Mouse (Mus musculus) neural tube, embryonic 14.5 days (tissue): ENCODE data around the gene Eif4h. TPM values are rescaled to one million over a fixed set of nuclear protein-coding genes. Genes with fewer than 3 reads are reported as not detected.

Experiments used
- ATAC-seq: fragments of 200-750 bp; cut with Nextera tagmentation; 2 replicates; pipeline ENCODE4 v1.8.0; 2017; ENCODE audit warnings: low read depth, mild to moderate bottlenecking, moderate TSS enrichment, moderate library complexity
- H3K27ac ChIP-seq: fragments of 300-500 bp; sonication (generic); 2 replicates; pipeline ENCODE4 v1.5.1; 2014; ENCODE audit warnings: low read depth, mild to moderate bottlenecking, control low read depth, low read length, moderate library complexity, mixed read lengths
- H3K27me3 ChIP-seq: fragments of 300-500 bp; sonication (generic); 2 replicates; pipeline ENCODE4 v1.6.1; 2014; ENCODE audit warnings: low read length; ENCODE audit not compliant: control insufficient read depth, insufficient read depth
- H3K36me3 ChIP-seq: fragments of 300-500 bp; sonication (generic); 2 replicates; pipeline ENCODE4 v1.6.1; 2014; ENCODE audit warnings: low read length, mixed read lengths; ENCODE audit not compliant: control insufficient read depth, insufficient read depth
- H3K4me1 ChIP-seq: fragments of 300-500 bp; sonication (generic); 2 replicates; pipeline ENCODE4 v1.6.1; 2014; ENCODE audit warnings: low read length; ENCODE audit not compliant: control insufficient read depth, insufficient read depth
- H3K4me2 ChIP-seq: fragments of 300-500 bp; sonication (generic); 2 replicates; pipeline ENCODE4 v1.6.1; 2014; ENCODE audit warnings: mild to moderate bottlenecking, low read depth, low read length, control low read depth
- H3K4me3 ChIP-seq: fragments of 300-500 bp; sonication (generic); 2 replicates; pipeline ENCODE4 v1.5.1; 2014; ENCODE audit warnings: low read depth, low read length, control low read depth, mixed read lengths
- H3K9ac ChIP-seq: fragments of 300-500 bp; sonication (generic); replicated peaks from 2 replicates; pipeline ENCODE4 v1.6.1; 2014; ENCODE audit warnings: low read depth, mild to moderate bottlenecking, control low read depth, low read length, mixed read lengths
- H3K9me3 ChIP-seq: fragments of 300-500 bp; sonication (generic); 2 replicates; pipeline ENCODE4 v1.6.1; 2016; ENCODE audit warnings: low read length; ENCODE audit not compliant: control insufficient read depth
- WGBS: fragments of 180-500 bp; shearing (Covaris S2); extraction: QIAGEN DNeasy Blood & Tissue Kit; methylation state at CpG from one replicate; pipeline ENCODE4 v1.1.7; 2014; 5-methylcytosine and 5-hydroxymethylcytosine counted together
- polyA plus RNA-seq: library from polyadenylated mRNA; unstranded; fragments of >200 nt; fragmentation: Nextera tagmentation; extraction: Ambion mirVana; gene quantifications from 2 replicates; pipeline ENCODE4 v1.2.1, GENCODE M21; 2014

The Eif4h gene
- 334 and 344 TPM in 2 replicates for polyA plus RNA-seq

DNA sequence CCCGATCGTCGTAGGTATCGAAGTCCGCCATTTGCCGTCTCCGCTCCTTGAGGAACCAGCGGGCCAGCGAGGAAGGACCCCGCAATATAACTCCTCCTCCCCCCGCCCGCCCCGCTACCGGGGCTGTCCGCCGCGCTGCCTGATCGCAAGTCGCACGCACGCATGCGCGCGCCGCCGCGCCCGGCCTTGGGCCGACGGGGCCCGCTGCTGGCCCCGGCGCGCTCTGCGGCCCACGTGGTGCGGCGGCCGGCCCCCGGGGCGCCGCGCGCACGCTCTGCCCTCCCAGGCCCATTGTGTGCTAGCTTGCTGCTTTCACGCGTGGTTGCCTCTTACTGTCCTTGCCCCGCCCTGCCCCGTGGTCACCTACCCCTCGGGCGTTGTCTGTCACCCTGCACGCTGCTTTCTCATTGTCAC, at the start of gene Eif4h:
Gene Eif4h (minus strand): TSS at position 222 of the 414 bp plus-strand sequence.
- no peaks in the 10 kb centered on the region for H3K27me3 ChIP-seq
- no peaks in the 10 kb centered on the region for H3K9me3 ChIP-seq
- H3K4me2 ChIP-seq, result peak within 1 kb of the TSS; percentile 88
- WGBS, result under 1% methylated on average over 49 of the region's 52 CpGs
- peak within 1 kb of the TSS; percentile 99 for H3K4me3 ChIP-seq
- H3K36me3 ChIP-seq, result peaks cover 4% of the 10 kb centered on the region; the same call in 1 of the 2 replicates
- H3K9ac ChIP-seq, result peak within 1 kb of the TSS; percentile 97
- H3K4me1 ChIP-seq, result peaks cover 14% of the 10 kb centered on the region
- peak; percentile 95 for ATAC-seq
- H3K27ac ChIP-seq, result peak within 1 kb of the TSS; percentile 93

DNA sequence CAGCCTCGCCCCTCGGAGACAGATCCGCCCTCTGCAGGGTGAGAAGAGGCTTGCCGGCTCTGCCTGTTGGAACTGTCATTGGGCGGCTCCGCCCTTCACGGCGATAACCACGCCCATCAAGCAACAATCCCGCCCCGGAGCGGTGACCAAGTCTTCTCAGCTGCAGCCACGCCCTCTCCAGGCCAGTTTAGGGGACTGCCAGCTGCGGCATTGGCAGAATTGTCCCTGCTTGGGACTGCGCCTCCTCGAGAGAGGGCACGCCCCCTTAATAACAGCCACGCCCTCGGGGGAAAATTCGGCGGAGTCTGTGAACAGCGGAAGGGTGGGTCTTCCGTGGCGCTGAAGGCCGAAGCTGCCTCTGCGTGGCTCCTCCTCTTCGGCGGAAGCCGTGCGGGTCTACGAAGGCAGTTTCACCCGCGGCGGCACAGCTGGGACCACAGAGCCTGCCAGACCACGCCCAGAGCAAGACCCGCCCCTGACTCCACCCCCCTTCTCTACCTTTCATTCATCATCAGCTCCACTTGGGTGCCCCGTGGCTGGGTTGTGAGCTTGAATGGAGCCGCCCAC, 49.5 kb upstream of the Eif4h start:
- Histone ChIP-seq H3K4me2 (peak overlapping the region; percentile 68), H3K4me3 (peak overlapping the region; percentile 88), H3K9ac (peak overlapping the region; percentile 42), H3K9me3 (no peaks in the 10 kb centered on the region), H3K27ac (peak overlapping the region; percentile 90), H3K36me3 (peaks cover 12% of the 10 kb centered on the region; the same call in 1 of the 2 replicates), H3K27me3 (no peaks in the 10 kb centered on the region), H3K4me1 (peaks cover 10% of the 10 kb centered on the region)
- WGBS, result under 1% methylated on average over 38 of the region's 38 CpGs
- ATAC-seq, result peak; percentile 96

DNA sequence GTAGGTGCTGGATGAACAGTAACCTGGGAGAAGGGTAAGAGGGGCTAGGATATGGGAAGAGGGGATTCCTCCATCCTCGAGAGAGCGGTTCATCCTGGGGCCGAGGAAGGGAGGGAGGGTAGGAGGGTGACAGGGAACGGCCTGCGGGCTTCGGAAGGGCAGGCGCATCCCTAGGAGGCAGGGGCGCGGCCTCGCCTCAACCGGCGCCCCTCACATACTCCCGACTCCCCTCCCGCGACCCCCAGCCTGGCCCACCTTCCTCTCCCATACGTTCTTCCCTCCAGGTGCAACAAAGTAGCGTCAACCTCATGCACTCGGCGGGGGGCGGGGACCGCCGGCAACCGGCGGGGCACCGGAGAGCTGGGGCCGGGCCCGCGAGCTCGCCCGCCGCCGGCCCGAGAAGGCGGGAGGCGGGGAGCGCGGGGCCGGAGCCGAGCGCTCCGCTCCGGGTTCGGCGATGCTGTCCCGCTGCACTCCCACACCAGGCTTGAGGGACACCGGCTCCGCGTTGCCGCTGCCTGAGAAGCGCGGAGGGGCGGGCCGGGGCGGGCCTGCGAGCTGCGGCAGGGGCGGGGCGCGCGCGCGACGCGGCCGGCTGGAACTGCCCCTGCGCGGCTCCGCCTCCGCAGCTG, 48.9 kb upstream of the Eif4h start, which contains the start of gene Limk1:
Gene Limk1 (minus strand): TSS at position 513 of the 632 bp plus-strand sequence.
- H3K9me3 ChIP-seq, result no peaks in the 10 kb centered on the region
- peak; percentile 28 for ATAC-seq
- WGBS, result under 1% methylated on average over 56 of the region's 69 CpGs
- H3K4me1 ChIP-seq, result peaks cover 10% of the 10 kb centered on the region
- H3K27ac ChIP-seq, result peak within 1 kb of the TSS; percentile 90
- peak within 1 kb of the TSS; percentile 88 for H3K4me3 ChIP-seq
- H3K36me3 ChIP-seq, result peaks cover 12% of the 10 kb centered on the region; the same call in 1 of the 2 replicates
- peak within 1 kb of the TSS; percentile 68 for H3K4me2 ChIP-seq
- peak within 1 kb of the TSS; percentile 91 for H3K9ac ChIP-seq
- no peaks in the 10 kb centered on the region for H3K27me3 ChIP-seq

DNA sequence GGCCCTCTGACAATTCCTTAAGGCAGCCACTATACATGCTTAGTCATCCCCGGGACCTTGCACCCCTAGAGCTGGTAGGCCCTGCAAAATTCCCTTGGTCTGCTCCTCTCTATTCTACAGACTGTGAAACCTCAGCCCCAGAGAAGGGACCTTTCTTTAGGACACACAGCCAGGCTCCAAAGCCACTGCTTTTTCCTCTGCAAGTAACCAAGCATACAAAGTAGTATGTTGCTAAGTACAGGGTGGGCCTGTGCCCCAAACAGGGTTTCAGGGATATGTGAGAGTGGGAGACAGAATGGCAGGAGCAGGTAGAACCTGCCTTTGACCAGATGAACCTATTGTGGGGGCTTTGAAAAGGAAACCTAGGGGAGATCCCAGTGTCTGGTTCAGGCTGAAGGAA, 47.9 kb upstream of the Eif4h start:
- no peak for ATAC-seq
- peak overlapping the region; percentile 68 for H3K4me2 ChIP-seq
- WGBS, result 86% methylated on average over 1 of the region's 1 CpGs

GRCm38 (mm10) chr5:134686541-134686940, 47.3 kb upstream of the Eif4h start:
- H3K9me3 ChIP-seq, result no peaks in the 10 kb centered on the region
- WGBS, result 88% methylated on average over 6 of the region's 6 CpGs
- H3K9ac ChIP-seq, result no peak overlapping the region
- no peak for ATAC-seq
- no peak overlapping the region for H3K27ac ChIP-seq
- no peak overlapping the region for H3K4me2 ChIP-seq
- H3K4me3 ChIP-seq, result no peak overlapping the region
- peaks cover 10% of the 10 kb centered on the region for H3K4me1 ChIP-seq
- no peaks in the 10 kb centered on the region for H3K27me3 ChIP-seq
- H3K36me3 ChIP-seq, result peaks cover 15% of the 10 kb centered on the region; the same call in 1 of the 2 replicates

More for the DNA sequence above, 47.9 kb upstream of the Eif4h start:
- H3K4me1 ChIP-seq, result peaks cover 10% of the 10 kb centered on the region
- H3K4me3 ChIP-seq, result peak overlapping the region; percentile 88
- H3K27me3 ChIP-seq, result no peaks in the 10 kb centered on the region
- peak overlapping the region; percentile 91 for H3K9ac ChIP-seq
- H3K27ac ChIP-seq, result no peak overlapping the region
- H3K36me3 ChIP-seq, result peaks cover 15% of the 10 kb centered on the region; the same call in 1 of the 2 replicates
- no peaks in the 10 kb centered on the region for H3K9me3 ChIP-seq

- H3K4me1 ChIP-seq, result peaks cover 10% of the 10 kb centered on the region
- no peaks in the 10 kb centered on the region for H3K27me3 ChIP-seq
- no peak overlapping the region for H3K27ac ChIP-seq
- no peaks in the 10 kb centered on the region for H3K9me3 ChIP-seq
- peaks cover 15% of the 10 kb centered on the region; the same call in 1 of the 2 replicates for H3K36me3 ChIP-seq
- H3K4me3 ChIP-seq, result no peak overlapping the region
- WGBS, result 64% methylated on average over 2 of the region's 2 CpGs
- no peak overlapping the region for H3K9ac ChIP-seq
- H3K4me2 ChIP-seq, result no peak overlapping the region
- no peak for ATAC-seq
Measured at GRCm38 (mm10) chr5:134684398-134684797, 45.1 kb upstream of the Eif4h start.

DNA sequence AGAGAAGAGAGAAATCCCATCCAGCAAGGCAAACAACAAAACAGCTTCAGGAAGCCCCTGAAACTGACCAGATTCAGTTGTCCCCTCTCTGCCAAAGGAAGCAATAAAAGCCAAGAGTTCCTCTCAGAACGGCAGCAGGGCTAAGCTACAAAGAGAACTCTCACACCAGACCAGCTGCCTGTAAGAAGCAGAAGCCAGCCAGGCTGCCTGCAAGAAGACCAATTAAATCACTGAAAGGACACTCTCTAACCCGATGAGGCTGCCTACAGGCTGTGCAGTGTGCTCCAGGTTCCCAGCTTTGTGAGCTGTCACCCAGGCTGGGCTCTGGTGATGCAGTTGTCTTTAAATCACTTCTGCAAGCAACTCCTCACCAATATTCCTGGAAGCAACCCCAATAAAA, 44.5 kb upstream of the Eif4h start:
- Histone ChIP-seq H3K9me3 (no peaks in the 10 kb centered on the region), H3K4me1 (peaks cover 10% of the 10 kb centered on the region), H3K4me3 (no peak overlapping the region), H3K4me2 (no peak overlapping the region), H3K27ac (no peak overlapping the region), H3K36me3 (peaks cover 15% of the 10 kb centered on the region; the same call in 1 of the 2 replicates), H3K27me3 (no peaks in the 10 kb centered on the region), H3K9ac (no peak overlapping the region)
- no peak for ATAC-seq
- 59% methylated on average over 2 of the region's 2 CpGs for WGBS

DNA sequence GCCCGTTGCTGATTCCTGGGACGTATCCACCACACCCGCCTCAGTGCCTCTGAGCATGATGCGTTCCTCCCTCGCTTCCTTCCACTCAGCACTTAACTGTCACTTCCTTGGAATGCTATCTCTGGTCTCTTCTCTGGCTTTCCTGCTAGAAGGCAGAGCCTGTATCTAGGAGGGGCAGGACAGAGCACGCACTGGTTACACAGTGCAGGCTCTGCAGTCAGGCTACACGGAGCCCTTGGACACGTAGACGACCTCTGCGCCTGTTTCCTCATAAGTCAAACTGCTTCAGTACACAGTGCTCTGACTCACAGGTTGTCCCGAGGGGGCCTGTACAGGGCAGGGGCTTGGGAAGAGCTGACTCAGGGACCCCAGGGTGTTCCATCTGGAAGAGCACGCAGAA, 40.9 kb upstream of the Eif4h start:
- Histone ChIP-seq H3K36me3 (peaks cover 10% of the 10 kb centered on the region; the same call in 1 of the 2 replicates), H3K27ac (no peak overlapping the region), H3K4me1 (peaks cover 15% of the 10 kb centered on the region), H3K4me2 (no peak overlapping the region), H3K9ac (no peak overlapping the region), H3K4me3 (no peak overlapping the region), H3K9me3 (no peaks in the 10 kb centered on the region), H3K27me3 (no peaks in the 10 kb centered on the region)
- ATAC-seq, result no peak
- WGBS, result 87% methylated on average over 12 of the region's 12 CpGs
